Mouse (Mus musculus): ENCODE data around the gene Rnf40. TPM values are rescaled to one million over a fixed set of nuclear protein-coding genes. Genes with fewer than 3 reads are reported as not detected.
A peak's percentile ranks its signal among the peaks of the same experiment; 100 is the strongest.
"Not testable (repeated sequence)": the region's sequence is repeated elsewhere in the genome, so short reads cannot be mapped to it uniquely, and the experiment has no call there.

Rnf40 gene
- total and polyA plus RNA-seq, 2 experiments from 2014 or later = 33.6 to 36.2 TPM

DNA sequence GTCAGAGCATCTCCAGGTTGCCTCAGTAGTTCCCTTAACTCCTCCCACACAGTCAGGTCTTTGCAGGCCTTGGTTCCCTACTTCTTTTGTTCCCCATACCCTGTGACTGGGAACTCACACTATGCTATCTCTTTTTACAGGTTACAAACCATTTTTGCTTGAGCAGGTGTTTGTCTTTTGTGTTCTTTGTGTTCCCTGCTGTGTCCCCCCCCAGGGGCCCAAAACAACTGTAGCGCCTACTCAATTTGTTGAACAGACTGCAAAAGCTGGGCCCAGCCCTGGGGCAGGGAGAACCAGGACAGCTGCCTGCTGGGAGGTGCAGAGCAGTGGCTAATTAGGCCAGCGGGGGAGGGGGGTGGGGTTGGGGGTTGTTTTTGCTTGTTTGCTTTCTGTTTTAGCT is 29.4 kb downstream of the Rnf40 start:
- Histone ChIP-seq H3K9me3 (ENCODE audit: low read length) (no peaks in the 10 kb centered on the region), H3K36me3 (ENCODE audit: insufficient read depth, low read length) (no peaks in the 10 kb centered on the region), H3K4me1 (ENCODE audit: insufficient read depth, low read length) (peaks cover 12% of the 10 kb centered on the region), H3K9ac (replicated peaks; ENCODE audit: low read length) (no peak overlapping the region), H3K27me3 (ENCODE audit: insufficient read depth, low read length) (no peaks in the 10 kb centered on the region), H3K27ac (no peak overlapping the region), H3K4me3 (ENCODE audit: low read length) (no peak overlapping the region), H3K4me2 (ENCODE audit: low read depth, low read length) (no peak overlapping the region)
- WGBS = 40% methylated on average over 2 of the region's 2 CpGs
- TF ChIP-seq CTCF (IDR thresholded peaks at IDR 0.05; ENCODE audit: low read depth) = no peak
- DNase-seq (ENCODE audit: low spot score) = no peak
- no peak for ATAC-seq

DNA sequence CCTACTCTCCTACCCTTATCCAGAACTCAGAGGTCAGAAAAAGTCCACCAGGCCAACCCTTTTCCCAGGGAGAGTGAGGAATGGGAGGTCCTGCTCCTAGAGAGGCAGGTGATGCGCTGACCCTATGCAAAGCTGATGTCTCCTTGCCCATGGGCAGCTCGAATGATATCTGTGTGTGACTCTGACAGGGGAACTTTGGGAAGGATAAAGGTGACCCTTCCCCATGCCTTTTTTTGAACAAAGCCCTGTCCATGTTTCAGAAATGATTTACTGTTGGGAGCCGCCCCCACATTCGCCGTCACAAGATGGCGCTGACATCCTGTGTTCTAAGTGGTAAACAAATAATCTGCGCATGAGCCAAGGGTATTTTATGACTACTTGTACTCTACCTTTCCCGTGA is 29.8 kb downstream of the Rnf40 start:
- WGBS = 87% methylated on average over 7 of the region's 8 CpGs
- not testable (repeated sequence) for H3K4me2 ChIP-seq (ENCODE audit: low read depth, low read length)

DNA sequence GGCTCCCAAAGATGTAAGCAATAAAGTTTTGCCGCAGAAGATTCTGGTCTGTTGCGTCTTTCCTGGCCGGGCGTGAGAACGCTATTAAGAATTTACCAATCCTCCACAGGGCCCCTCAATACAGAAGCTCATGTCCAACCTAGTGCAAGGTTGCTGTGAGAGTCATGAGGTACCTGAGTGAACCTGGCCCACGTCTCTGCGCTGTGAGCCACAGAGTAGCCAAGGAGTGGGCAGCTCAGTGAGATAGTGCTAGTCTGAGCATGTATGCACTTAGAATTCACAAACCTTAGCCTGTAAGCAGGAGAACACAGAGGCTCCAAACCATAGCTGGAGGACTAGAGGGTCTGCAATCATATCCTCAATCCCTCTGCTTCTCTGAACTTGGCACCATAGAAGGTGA is 37.5 kb downstream of the Rnf40 start:
- no peaks in the 10 kb centered on the region for H3K27me3 ChIP-seq (ENCODE audit: insufficient read depth, low read length)
- ATAC-seq (no peak), DNase-seq (ENCODE audit: low spot score) (no peak)
- H3K4me1 ChIP-seq (ENCODE audit: insufficient read depth, low read length) = no peaks in the 10 kb centered on the region
- H3K4me2 ChIP-seq (ENCODE audit: low read depth, low read length) = no peak overlapping the region
- WGBS = 95% methylated on average over 7 of the region's 7 CpGs
- no peak overlapping the region for H3K9ac ChIP-seq (replicated peaks; ENCODE audit: low read length)
- H3K9me3 ChIP-seq (ENCODE audit: low read length) = no peaks in the 10 kb centered on the region
- no peak overlapping the region for H3K4me3 ChIP-seq (ENCODE audit: low read length)
- TF ChIP-seq CTCF (IDR thresholded peaks at IDR 0.05; ENCODE audit: low read depth) = no peak
- H3K27ac ChIP-seq = no peak overlapping the region
- no peaks in the 10 kb centered on the region for H3K36me3 ChIP-seq (ENCODE audit: insufficient read depth, low read length)

More for the DNA sequence above, 29.8 kb downstream of the Rnf40 start:
- not testable (repeated sequence) for H3K27ac ChIP-seq; H3K4me3 ChIP-seq (ENCODE audit: low read length); H3K27me3 ChIP-seq (ENCODE audit: insufficient read depth, low read length); H3K9ac ChIP-seq (replicated peaks; ENCODE audit: low read length); H3K9me3 ChIP-seq (ENCODE audit: low read length); ATAC-seq; DNase-seq (ENCODE audit: low spot score); H3K36me3 ChIP-seq (ENCODE audit: insufficient read depth, low read length)
- H3K4me1 ChIP-seq (ENCODE audit: insufficient read depth, low read length) = peaks cover 12% of the 10 kb centered on the region

DNA sequence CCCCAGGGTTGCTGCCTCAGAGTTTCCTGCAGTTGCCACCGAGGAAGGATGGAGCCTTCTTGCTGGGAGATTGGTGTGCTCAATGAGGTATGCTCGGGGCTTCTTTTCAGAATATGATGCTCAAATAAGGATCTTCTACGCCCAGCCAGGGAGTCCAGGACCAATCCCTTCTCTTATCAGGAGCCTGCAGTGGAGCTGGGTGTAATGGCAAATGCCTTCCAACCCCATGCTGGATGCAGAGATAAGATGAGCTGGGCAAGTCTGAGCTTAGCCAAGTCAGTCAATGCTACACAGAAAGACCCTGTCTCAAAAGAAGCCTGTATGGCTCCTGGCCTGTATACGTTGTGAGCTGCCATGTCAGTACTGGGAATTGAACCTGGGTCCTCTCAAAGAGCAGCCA is 37.9 kb downstream of the Rnf40 start:
- 88% methylated on average over 4 of the region's 4 CpGs for WGBS
- no peak for TF ChIP-seq CTCF (IDR thresholded peaks at IDR 0.05; ENCODE audit: low read depth)
- Histone ChIP-seq H3K4me1 (ENCODE audit: insufficient read depth, low read length) (no peaks in the 10 kb centered on the region), H3K4me3 (ENCODE audit: low read length) (no peak overlapping the region), H3K9ac (replicated peaks; ENCODE audit: low read length) (no peak overlapping the region), H3K4me2 (ENCODE audit: low read depth, low read length) (no peak overlapping the region), H3K36me3 (ENCODE audit: insufficient read depth, low read length) (no peaks in the 10 kb centered on the region), H3K27ac (no peak overlapping the region), H3K9me3 (ENCODE audit: low read length) (no peaks in the 10 kb centered on the region), H3K27me3 (ENCODE audit: insufficient read depth, low read length) (no peaks in the 10 kb centered on the region)
- ATAC-seq = no peak
- no peak for DNase-seq (ENCODE audit: low spot score)

DNA sequence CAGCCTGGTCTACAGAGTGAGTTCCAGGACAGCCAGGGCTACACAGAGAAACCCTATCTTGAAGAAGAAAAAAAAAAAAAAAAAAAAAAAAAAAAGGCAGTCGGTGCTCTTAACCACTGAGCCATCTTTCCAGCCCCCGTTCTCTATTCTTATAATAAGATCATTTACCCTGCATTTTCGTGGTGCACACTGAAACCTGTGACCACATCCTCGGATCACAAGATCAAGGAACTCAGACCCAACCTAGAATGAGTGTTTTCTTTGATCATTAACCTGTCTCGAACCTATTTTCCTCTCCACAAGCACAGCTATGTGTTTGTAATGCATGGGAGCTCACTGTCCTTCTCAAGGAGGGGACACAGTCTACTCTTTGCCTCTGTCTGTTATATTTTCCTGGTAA is 40.1 kb downstream of the Rnf40 start:
- ATAC-seq = no peak
- Histone ChIP-seq H3K27me3 (ENCODE audit: insufficient read depth, low read length) (no peaks in the 10 kb centered on the region), H3K4me3 (ENCODE audit: low read length) (no peak overlapping the region), H3K36me3 (ENCODE audit: insufficient read depth, low read length) (no peaks in the 10 kb centered on the region), H3K9me3 (ENCODE audit: low read length) (no peaks in the 10 kb centered on the region), H3K27ac (no peak overlapping the region), H3K4me2 (ENCODE audit: low read depth, low read length) (no peak overlapping the region), H3K9ac (replicated peaks; ENCODE audit: low read length) (no peak overlapping the region), H3K4me1 (ENCODE audit: insufficient read depth, low read length) (no peaks in the 10 kb centered on the region)
- DNase-seq (ENCODE audit: low spot score) = no peak
- WGBS = 84% methylated on average over 5 of the region's 5 CpGs
- TF ChIP-seq CTCF (IDR thresholded peaks at IDR 0.05; ENCODE audit: low read depth) = no peak

DNA sequence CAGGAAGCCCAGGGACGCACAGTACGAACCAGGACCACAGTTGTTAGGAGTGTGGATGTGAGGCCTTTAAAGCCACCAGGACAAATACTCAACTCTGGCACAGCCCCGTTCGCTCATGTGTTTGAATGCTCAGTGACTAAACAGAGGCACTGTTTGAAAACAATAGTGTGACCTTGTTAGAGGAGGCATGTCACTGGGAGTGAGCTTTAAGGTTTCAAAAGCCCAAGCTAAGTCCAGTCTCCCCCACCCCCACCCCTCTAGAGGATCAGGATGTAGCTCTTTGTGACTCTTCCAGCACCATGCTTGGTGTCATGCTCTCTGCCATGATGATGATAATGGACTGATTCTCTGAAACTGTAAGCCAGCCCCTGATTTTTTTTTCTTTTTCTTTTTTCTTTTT is 42.8 kb downstream of the Rnf40 start:
- ATAC-seq (no peak), DNase-seq (ENCODE audit: low spot score) (no peak)
- WGBS = 50% methylated on average over 4 of the region's 4 CpGs
- Histone ChIP-seq H3K4me2 (ENCODE audit: low read depth, low read length) (no peak overlapping the region), H3K27ac (no peak overlapping the region), H3K4me1 (ENCODE audit: insufficient read depth, low read length) (no peaks in the 10 kb centered on the region), H3K36me3 (ENCODE audit: insufficient read depth, low read length) (no peaks in the 10 kb centered on the region), H3K9ac (replicated peaks; ENCODE audit: low read length) (no peak overlapping the region), H3K4me3 (ENCODE audit: low read length) (no peak overlapping the region), H3K9me3 (ENCODE audit: low read length) (no peaks in the 10 kb centered on the region), H3K27me3 (ENCODE audit: insufficient read depth, low read length) (no peaks in the 10 kb centered on the region)
- no peak for TF ChIP-seq CTCF (IDR thresholded peaks at IDR 0.05; ENCODE audit: low read depth)

DNA sequence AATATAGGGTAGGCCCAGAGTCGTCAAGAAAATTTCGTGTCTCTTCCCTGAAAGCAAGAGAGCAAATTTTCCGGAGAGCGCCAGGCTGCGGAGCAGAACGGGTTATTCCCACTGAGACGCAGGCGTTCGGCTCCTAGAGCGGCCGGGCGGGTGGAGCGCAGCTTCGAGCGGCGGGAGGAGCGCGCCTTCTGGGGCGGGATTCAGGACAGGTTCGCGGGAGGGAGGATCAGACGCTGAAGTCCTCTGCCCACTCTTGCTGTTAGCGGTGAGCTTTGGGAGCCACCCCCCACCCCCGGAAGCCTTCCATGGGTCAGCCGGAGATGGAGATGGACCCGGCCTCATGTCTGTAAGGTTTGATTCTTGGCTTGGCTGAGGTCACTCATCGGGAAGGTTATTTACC is 48.4 kb downstream of the Rnf40 start:
- H3K9ac ChIP-seq (replicated peaks; ENCODE audit: low read length) = peak overlapping the region; percentile 56
- no peaks in the 10 kb centered on the region for H3K9me3 ChIP-seq (ENCODE audit: low read length)
- WGBS = 0% methylated on average over 27 of the region's 27 CpGs
- H3K36me3 ChIP-seq (ENCODE audit: insufficient read depth, low read length) = no peaks in the 10 kb centered on the region
- TF ChIP-seq CTCF (IDR thresholded peaks at IDR 0.05; ENCODE audit: low read depth) = no peak
- H3K27ac ChIP-seq = no peak overlapping the region
- peak overlapping the region; percentile 68 for H3K4me2 ChIP-seq (ENCODE audit: low read depth, low read length)
- ATAC-seq = peak; percentile 89
- H3K4me3 ChIP-seq (ENCODE audit: low read length) = peak overlapping the region; percentile 50
- peak; percentile 92 for DNase-seq (ENCODE audit: low spot score)
- H3K27me3 ChIP-seq (ENCODE audit: insufficient read depth, low read length) = no peaks in the 10 kb centered on the region
- no peaks in the 10 kb centered on the region for H3K4me1 ChIP-seq (ENCODE audit: insufficient read depth, low read length)
